Mouse (Mus musculus) thymus, adult 2 months (tissue): Measurements from ENCODE around the gene Lrrfip1.

Source experiments
- CTCF ChIP-seq: fragments of 200-500 bp; IDR thresholded peaks from 2 replicates; pipeline ENCODE4 v1.5.1; 2012; ENCODE audit warnings: mild to moderate bottlenecking, control low read depth, low read length, moderate library complexity, borderline replicate concordance; ENCODE audit not compliant: control insufficient read depth, poor library complexity, insufficient read depth; ENCODE audit errors: extremely low read depth
- POLR2A ChIP-seq: fragments of 200-500 bp; IDR thresholded peaks from 2 replicates; pipeline ENCODE4 v1.6.1; 2012; ENCODE audit warnings: mild to moderate bottlenecking, low read length, control low read depth, moderate library complexity; ENCODE audit not compliant: control insufficient read depth, poor library complexity, insufficient read depth; ENCODE audit errors: extremely low read depth

- TF ChIP-seq POLR2A (no peak), CTCF (no peak)
Observed at GRCm38 (mm10) chr1:90997136-90997535, 1.4 kb upstream of the Lrrfip1 start.
